8 mouse cellular contexts compared by ENCODE assay signal in genomic region chr5:143180255-143181076, GRCm38 (mm10). TPM values are rescaled to one million over a fixed set of nuclear protein-coding genes. Genes with fewer than 3 reads are reported as not detected.
DNase-seq lines count a peak whose midpoint lies in the region; TF ChIP-seq lines count a peak whose summit lies in the region.

Gene Rbak (minus strand): TSS chr5:143180775.
Gene Spdye4b (plus strand): TSS chr5:143181017.

- no peak for TF ChIP-seq CTCF in cortical plate, adult 2 months (IDR thresholded peaks at IDR 0.05; ENCODE audit: extremely low read depth, insufficient read depth, low read length)

- H3K9me3 ChIP-seq in megakaryocyte, embryonic 14.5 days: peaks cover 24% of the 10 kb centered on the region

- peaks cover 35% of the 10 kb centered on the region for H3K36me3 ChIP-seq in megakaryocyte, embryonic 14.5 days (replicated peaks; ENCODE audit: low read length)

- no peaks in the 10 kb centered on the region for H3K4me1 ChIP-seq in cortical plate, adult 2 months (ENCODE audit: control insufficient read depth, insufficient read depth, low read length)
- H3K4me1 ChIP-seq in megakaryocyte, embryonic 14.5 days: peaks cover 22% of the 10 kb centered on the region

- peak; percentile 98 for DNase-seq in ZHBTc4 (ENCODE audit: low read depth, low spot score)
- DNase-seq in gastrocnemius, adult 8-10 months (ENCODE audit: low spot score in 2 of 2): peak; percentile 84 to 89
- peak; percentile 93 for DNase-seq in hindlimb bud, embryonic 11.5 days (ENCODE audit: extremely low spot score, low read depth, low spot score)
- peak; percentile 88 to 94 for DNase-seq in left cerebral cortex, adult 8-10 months (ENCODE audit: low spot score in 2 of 2)
- DNase-seq in right cerebral cortex, postnatal 10 days (ENCODE audit: low spot score in 2 of 2): peak; percentile 96 to 97
- DNase-seq in urinary bladder, postnatal 25 days (ENCODE audit: low spot score): peak; percentile 84

- peaks cover 9% of the 10 kb centered on the region for H3K27me3 ChIP-seq in megakaryocyte, embryonic 14.5 days (replicated peaks)

- peak within 1 kb of the TSS; percentile 42 for H3K27ac ChIP-seq in cortical plate, adult 2 months (ENCODE audit: insufficient read depth, low read length)

- peak within 1 kb of the TSS; percentile 44 for H3K4me3 ChIP-seq in cortical plate, adult 2 months (ENCODE audit: insufficient read depth, low read length)
- H3K4me3 ChIP-seq in megakaryocyte, embryonic 14.5 days (replicated peaks): peak within 1 kb of the TSS; percentile 95

- TF ChIP-seq POLR2A in cortical plate, adult 2 months (IDR thresholded peaks at IDR 0.05; ENCODE audit: extremely low read depth, insufficient read depth, low read length): peak; percentile 88

RNA-seq across cellular contexts. Expression of gene Rbak, which starts in this region (rescaled TPM):
- polyA plus RNA-seq in cortical plate, adult 2 months (2012; rRNA removed): 10.0 and 12.5 TPM in 2 replicates
- total RNA-seq in gastrocnemius, adult 8-10 months (2022): 1 to 10 TPM; 2.9 to 3.7 (median 3.4) TPM
- 10 to 100 TPM; 12.0 to 15.0 (median 13.5) TPM for total RNA-seq in left cerebral cortex, adult 8-10 months (2022)
- 0.18 and 3.4 TPM in 2 replicates for polyA plus RNA-seq in megakaryocyte, embryonic 14.5 days (2012; ENCODE audit: insufficient read depth, low replicate concordance)

RNA-seq across cellular contexts. Expression of gene Spdye4b, which starts in this region (rescaled TPM):
- not detected in 2 replicates for polyA plus RNA-seq in cortical plate, adult 2 months (2012; rRNA removed)
- total RNA-seq in gastrocnemius, adult 8-10 months (2022): not detected
- total RNA-seq in left cerebral cortex, adult 8-10 months (2022): not detected
- polyA plus RNA-seq in megakaryocyte, embryonic 14.5 days (2012; ENCODE audit: insufficient read depth, low replicate concordance): not detected in 2 replicates

Comparison
In these comparisons a context has a peak if more than half of its experiments do, and no peak if none do; other contexts are left out.
1. Peak in every context shown above with its lines: DNase-seq, H3K4me3 ChIP-seq and H3K27ac ChIP-seq.